Mouse (Mus musculus) bone marrow, adult 2 months (tissue): ENCODE results near the gene Nav2.

Experiments
- CTCF ChIP-seq: fragments of 200-500 bp; IDR thresholded peaks from 2 replicates; pipeline ENCODE4 v1.5.1; 2011; ENCODE audit warnings: low read length, control low read depth; ENCODE audit not compliant: control insufficient read depth, insufficient read depth
- POLR2A ChIP-seq: fragments of 200-500 bp; IDR thresholded peaks from 2 replicates; pipeline ENCODE4 v1.6.1; 2011; ENCODE audit warnings: low read depth, mild to moderate bottlenecking, control low read depth, low read length, borderline replicate concordance; ENCODE audit not compliant: control insufficient read depth

DNA sequence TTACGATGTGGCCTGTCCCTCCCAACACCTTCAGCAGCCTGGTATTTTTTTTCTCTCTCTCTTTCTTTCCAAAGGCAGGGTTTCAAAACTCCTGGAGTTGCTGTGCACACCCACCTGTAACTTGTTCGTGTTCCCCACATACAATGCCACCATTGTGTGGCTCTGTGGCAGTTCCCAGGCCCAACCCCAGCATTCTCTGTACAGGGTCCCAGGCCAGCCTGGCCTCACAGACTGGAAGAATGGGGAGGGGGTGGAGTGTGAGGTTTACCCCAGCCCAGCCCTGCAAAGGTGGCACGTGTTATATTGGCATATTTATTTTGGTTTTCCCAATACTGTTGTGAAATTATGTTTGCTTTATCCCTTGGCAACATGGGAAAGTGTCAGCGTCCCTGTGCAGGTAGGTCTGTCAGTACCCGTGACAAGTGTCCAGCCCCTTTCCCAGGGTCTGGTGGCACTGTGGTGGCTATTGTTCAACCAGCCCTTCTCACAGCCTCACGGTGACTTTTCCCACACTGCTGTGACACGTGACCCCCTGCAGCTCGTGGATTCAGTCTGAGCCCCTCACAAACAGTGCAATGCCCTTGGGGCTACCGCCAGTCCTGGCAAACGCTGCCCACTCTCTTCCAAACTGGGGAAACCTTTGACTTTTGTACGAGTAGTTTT, 443.2 kb downstream of the Nav2 start:
- no peak for TF ChIP-seq CTCF
- TF ChIP-seq POLR2A, result no peak
